Mouse (Mus musculus): Measurements from ENCODE around the gene Inpp5b. TPM values are rescaled to one million over a fixed set of nuclear protein-coding genes. Genes with fewer than 3 reads are reported as not detected.

Inpp5b gene
- polyA plus RNA-seq, 1 experiment from 2014 or later = 25.2 TPM

DNA sequence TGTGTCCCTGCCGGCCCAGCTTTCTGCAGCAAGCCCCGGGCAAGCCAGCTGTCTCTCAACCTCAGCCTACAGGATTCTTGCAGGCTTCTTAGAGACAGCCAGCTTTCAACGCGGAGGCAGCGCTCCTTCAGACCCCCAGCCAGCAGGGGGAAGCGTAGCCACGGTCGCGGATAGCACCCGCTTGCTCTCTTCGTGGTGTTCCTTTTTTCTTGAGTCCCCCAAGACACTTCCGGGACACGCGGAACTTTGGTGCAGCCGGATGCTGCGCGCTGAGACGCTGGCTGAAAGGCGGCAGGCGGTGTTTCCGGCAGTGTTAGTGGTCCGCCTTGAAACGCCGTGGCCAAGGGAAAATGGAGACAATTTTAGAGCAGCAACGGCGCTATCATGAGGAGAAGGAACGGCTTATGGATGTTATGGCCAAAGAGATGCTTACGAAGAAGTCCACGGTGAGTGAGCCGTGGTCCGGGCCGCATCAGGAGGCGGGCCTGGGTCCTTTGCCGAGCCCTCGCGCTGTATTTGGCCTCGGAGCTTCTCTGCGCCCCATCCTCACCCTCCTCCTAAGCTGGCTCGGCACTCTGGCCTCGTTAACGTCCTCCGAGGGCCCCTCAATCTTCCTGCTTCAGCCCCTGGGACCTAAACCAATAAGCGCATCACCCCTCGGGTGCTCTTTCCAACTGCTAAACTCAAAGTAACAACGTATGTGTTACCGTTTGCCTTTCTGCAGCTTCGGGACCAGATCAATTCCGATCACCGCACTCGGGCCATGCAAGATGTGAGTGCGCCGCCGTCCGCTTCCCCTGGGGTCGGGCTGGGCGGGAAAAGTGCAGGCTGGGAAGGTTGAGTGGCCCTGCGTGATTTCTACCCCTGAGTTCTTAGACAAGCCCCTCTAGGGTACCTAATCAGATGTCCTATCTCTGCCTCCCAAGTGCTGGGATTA, 26.8 kb upstream of the Inpp5b start, which contains the start of gene Sf3a3:
Gene Sf3a3, plus strand, starts transcription at position 232 of the 937 bp plus-strand sequence.
- Histone ChIP-seq H3K27ac (replicated peaks) (peak within 1 kb of the TSS; percentile 54), H3K9me3 (no peaks in the 10 kb centered on the region), H3K36me3 (peaks cover 36% of the 10 kb centered on the region), H3K4me1 (peaks cover 21% of the 10 kb centered on the region), H3K9ac (replicated peaks) (peak within 1 kb of the TSS; percentile 94), H3K27me3 (peaks cover 9% of the 10 kb centered on the region), H3K4me2 (replicated peaks) (peak within 1 kb of the TSS; percentile 98), H3K4me3 (peak within 1 kb of the TSS; percentile 93)
- under 1% methylated on average over 57 of the region's 57 CpGs for WGBS
- ATAC-seq (ENCODE audit: low FRiP score, low read depth) = peak; percentile 91

DNA sequence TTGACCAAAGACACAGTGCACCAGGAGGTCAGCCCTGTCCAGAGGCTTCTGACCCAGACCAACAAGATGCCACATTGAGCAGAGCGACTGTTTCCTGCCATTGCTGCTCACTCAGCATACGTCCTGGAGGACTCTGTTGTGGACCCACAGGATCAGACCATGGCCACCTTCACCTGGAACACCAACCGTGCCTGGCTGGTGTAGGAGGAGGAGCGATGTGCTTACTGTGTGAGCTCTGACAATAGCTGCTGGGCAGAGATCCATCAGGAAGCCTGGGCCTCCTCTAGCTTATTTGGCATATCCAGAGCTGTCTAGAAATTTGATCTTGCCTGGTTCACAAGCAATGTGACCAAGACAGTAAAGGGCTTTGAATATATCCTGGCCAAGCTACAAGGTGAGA, 22.5 kb upstream of the Inpp5b start:
- no peak overlapping the region for H3K9ac ChIP-seq (replicated peaks)
- ATAC-seq (ENCODE audit: low FRiP score, low read depth) = no peak
- peaks cover 76% of the 10 kb centered on the region for H3K36me3 ChIP-seq
- peaks cover 15% of the 10 kb centered on the region for H3K4me1 ChIP-seq
- H3K27me3 ChIP-seq = no peaks in the 10 kb centered on the region
- no peak overlapping the region for H3K4me3 ChIP-seq
- no peaks in the 10 kb centered on the region for H3K9me3 ChIP-seq
- WGBS = 94% methylated on average over 4 of the region's 4 CpGs
- H3K4me2 ChIP-seq (replicated peaks) = no peak overlapping the region
- no peak overlapping the region for H3K27ac ChIP-seq (replicated peaks)

DNA sequence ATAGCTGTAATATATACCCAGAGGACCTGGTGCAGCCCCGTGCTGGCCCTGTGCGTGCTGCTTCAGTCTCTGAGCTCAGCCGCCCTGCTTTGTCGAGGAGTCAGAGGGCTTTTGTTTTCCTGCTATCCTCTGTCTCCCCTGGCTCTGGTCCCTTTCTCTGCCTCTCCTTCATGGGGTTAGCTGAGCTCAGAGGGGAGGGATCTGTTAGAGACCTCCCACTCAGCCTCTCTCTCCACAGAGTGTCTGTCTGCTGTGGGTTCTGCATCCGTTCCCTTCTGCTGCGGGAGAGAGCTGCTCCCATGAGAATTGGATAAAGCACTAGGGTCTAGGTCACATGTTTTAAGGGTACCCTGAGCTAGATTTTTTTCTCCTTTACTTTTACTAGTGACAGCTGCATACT, 15.5 kb upstream of the Inpp5b start:
- no peak for ATAC-seq (ENCODE audit: low FRiP score, low read depth)
- H3K4me3 ChIP-seq = no peak overlapping the region
- 88% methylated on average over 6 of the region's 6 CpGs for WGBS
- no peak overlapping the region for H3K9ac ChIP-seq (replicated peaks)
- no peak overlapping the region for H3K27ac ChIP-seq (replicated peaks)
- no peak overlapping the region for H3K4me2 ChIP-seq (replicated peaks)
- H3K9me3 ChIP-seq = no peaks in the 10 kb centered on the region
- peaks cover 97% of the 10 kb centered on the region for H3K36me3 ChIP-seq
- no peaks in the 10 kb centered on the region for H3K27me3 ChIP-seq
- no peaks in the 10 kb centered on the region for H3K4me1 ChIP-seq

DNA sequence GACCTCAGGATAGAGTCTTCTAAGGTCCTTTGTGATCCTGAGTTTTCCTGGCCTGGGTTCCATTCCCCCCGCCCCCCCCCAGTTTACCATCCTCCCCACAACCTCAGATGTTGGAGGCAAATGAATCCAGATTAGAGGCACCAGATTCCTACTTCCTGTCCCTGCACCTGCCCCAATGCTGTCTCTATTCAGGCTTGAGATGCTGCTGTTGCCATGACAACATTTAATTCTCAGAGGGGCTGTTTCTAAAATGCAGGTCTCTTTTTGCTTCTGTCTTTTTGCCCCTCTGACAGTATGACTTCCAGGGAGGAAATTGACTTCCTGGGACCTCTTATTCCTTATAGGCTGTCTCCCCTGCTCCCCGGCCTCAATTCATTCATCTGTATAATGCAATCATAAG, 4.7 kb upstream of the Inpp5b start:
- Histone ChIP-seq H3K4me2 (replicated peaks) (no peak overlapping the region), H3K9ac (replicated peaks) (no peak overlapping the region), H3K4me1 (peaks cover under 1% of the 10 kb centered on the region), H3K36me3 (peaks cover 19% of the 10 kb centered on the region), H3K9me3 (no peaks in the 10 kb centered on the region), H3K27ac (replicated peaks) (no peak overlapping the region; the same call in 1 of the 2 replicates), H3K4me3 (no peak overlapping the region), H3K27me3 (no peaks in the 10 kb centered on the region)
- WGBS = 57% methylated on average over 2 of the region's 2 CpGs
- ATAC-seq (ENCODE audit: low FRiP score, low read depth) = no peak

DNA sequence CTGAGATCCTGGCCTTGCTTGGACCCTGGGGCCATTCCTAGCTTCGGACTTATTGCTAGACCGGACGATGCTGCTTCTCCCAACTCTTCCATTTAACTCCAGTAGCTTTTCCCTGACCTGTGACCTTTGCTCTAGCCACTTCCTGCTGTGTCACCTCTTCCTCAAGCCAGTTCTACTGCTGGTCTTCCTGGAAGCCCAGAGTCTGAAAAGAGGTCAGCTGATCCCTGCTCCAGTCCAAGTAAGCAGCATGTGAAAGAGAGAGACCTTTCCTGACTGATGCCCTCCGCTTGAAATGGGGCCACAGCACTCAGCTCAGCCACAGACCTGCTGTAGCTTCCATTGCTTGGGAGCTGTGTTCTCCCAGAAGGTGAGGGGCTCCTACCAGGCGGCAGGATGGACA, 4.2 kb upstream of the Inpp5b start:
- Histone ChIP-seq H3K36me3 (peaks cover 14% of the 10 kb centered on the region), H3K9me3 (no peaks in the 10 kb centered on the region), H3K4me1 (peaks cover 6% of the 10 kb centered on the region), H3K9ac (replicated peaks) (no peak overlapping the region), H3K4me3 (no peak overlapping the region), H3K27me3 (no peaks in the 10 kb centered on the region), H3K27ac (replicated peaks) (no peak overlapping the region), H3K4me2 (replicated peaks) (no peak overlapping the region)
- no peak for ATAC-seq (ENCODE audit: low FRiP score, low read depth)
- 71% methylated on average over 5 of the region's 5 CpGs for WGBS

DNA sequence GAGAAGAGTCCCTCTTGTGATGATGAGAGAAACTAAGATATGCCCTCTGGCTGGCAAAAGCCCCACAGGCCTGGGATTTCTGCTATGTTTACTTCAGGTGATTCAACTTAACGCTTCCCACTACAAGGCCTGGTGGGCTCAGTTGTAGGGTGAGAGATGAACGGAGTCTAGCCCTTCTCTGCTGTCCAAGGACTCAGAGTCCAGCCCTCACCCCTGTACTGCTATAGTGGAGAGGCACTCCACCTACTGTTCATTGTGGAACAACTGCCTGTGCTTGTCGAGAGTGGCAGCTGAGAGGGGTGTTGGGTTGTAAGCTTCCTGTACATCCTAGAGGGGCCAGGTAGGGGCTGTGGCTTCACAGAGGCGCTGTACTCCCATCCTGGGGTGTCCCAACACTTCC, 3.6 kb upstream of the Inpp5b start:
- no peak for ATAC-seq (ENCODE audit: low FRiP score, low read depth)
- Histone ChIP-seq H3K9ac (replicated peaks) (no peak overlapping the region), H3K9me3 (no peaks in the 10 kb centered on the region), H3K36me3 (peaks cover 9% of the 10 kb centered on the region), H3K4me1 (peaks cover 8% of the 10 kb centered on the region), H3K4me2 (replicated peaks) (no peak overlapping the region), H3K4me3 (no peak overlapping the region), H3K27me3 (no peaks in the 10 kb centered on the region), H3K27ac (replicated peaks) (no peak overlapping the region)
- WGBS = 55% methylated on average over 4 of the region's 4 CpGs

DNA sequence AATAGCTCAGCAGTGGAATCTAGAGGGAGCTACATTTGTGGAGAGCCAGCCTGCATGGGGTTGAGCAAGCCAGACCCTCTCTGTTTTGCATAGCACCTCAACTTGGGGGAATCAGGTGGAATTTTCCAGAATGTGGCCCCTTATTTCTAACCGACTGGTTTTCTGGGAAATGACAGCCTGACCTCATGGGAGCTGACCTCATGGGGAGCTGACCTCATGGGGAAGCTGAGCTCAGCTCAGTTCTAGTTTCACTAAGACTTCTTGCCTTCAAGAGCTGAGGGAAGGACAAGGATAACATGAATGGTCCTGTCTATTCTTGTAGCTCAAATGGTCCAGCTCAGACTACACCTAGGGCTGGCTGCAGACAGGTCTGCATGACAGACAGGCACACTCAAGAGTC, 2.9 kb upstream of the Inpp5b start:
- Histone ChIP-seq H3K4me1 (peaks cover 8% of the 10 kb centered on the region), H3K4me3 (no peak overlapping the region), H3K9me3 (no peaks in the 10 kb centered on the region), H3K9ac (replicated peaks) (no peak overlapping the region), H3K36me3 (0 out of 2 replicates have a peak, but pooled peaks cover under 1% of the 10 kb centered on the region), H3K27me3 (no peaks in the 10 kb centered on the region), H3K4me2 (replicated peaks) (no peak overlapping the region), H3K27ac (replicated peaks) (no peak overlapping the region)
- WGBS = 66% methylated on average over 1 of the region's 1 CpGs
- ATAC-seq (ENCODE audit: low FRiP score, low read depth) = no peak

DNA sequence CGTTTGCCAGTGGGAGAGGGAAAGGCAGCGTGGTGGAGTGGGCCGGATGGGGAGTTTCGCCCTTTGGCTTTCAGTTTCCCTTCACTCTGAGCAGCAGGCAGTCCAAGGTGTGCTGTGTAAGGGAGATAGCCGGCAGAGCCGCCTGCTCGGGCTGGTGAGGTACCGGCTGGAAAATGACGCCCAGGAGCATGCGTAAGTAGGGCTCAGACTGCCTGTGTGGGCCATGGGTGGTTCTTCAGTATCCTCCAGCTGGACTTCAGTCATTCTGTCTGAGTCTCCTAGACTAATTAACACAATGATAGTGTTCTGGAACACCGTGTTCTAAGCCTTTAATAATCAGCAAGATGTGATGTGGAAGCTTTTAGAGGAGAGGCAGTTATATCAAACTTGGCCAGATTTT, 1.2 kb downstream of the Inpp5b start:
- 86% methylated on average over 11 of the region's 11 CpGs for WGBS
- Histone ChIP-seq H3K9me3 (no peaks in the 10 kb centered on the region), H3K4me1 (peaks cover 8% of the 10 kb centered on the region), H3K27ac (replicated peaks) (no peak overlapping the region), H3K36me3 (peaks cover 8% of the 10 kb centered on the region), H3K4me2 (replicated peaks) (no peak overlapping the region), H3K9ac (replicated peaks) (no peak overlapping the region), H3K27me3 (no peaks in the 10 kb centered on the region), H3K4me3 (no peak overlapping the region)
- no peak for ATAC-seq (ENCODE audit: low FRiP score, low read depth)

DNA sequence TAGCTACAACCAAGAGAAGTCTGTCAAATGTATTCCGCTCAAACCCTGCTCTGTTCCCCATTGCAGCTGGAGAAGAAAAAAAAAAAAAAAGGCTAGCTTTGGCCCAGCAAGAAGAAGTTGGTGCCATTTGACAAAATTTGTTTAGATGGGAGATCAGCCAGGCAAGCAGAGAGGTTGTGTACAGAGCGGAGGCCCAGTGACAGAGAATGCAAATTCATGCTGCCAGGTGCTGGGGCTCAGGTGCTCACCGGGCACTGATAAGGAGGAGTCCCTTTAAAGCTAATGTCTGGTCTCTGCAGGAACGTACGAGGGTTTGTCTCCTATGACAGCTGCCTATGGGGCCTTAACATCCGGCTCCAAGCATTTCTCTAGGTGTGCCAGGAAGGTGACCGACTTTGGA, 4.9 kb downstream of the Inpp5b start:
- H3K4me1 ChIP-seq = peaks cover 13% of the 10 kb centered on the region
- H3K27me3 ChIP-seq = peaks cover 14% of the 10 kb centered on the region
- no peaks in the 10 kb centered on the region for H3K9me3 ChIP-seq
- no peak for ATAC-seq (ENCODE audit: low FRiP score, low read depth)
- H3K4me2 ChIP-seq (replicated peaks) = no peak overlapping the region
- H3K27ac ChIP-seq (replicated peaks) = no peak overlapping the region
- WGBS = 79% methylated on average over 7 of the region's 7 CpGs
- no peak overlapping the region for H3K9ac ChIP-seq (replicated peaks)
- H3K36me3 ChIP-seq = peaks cover 8% of the 10 kb centered on the region
- no peak overlapping the region for H3K4me3 ChIP-seq

DNA sequence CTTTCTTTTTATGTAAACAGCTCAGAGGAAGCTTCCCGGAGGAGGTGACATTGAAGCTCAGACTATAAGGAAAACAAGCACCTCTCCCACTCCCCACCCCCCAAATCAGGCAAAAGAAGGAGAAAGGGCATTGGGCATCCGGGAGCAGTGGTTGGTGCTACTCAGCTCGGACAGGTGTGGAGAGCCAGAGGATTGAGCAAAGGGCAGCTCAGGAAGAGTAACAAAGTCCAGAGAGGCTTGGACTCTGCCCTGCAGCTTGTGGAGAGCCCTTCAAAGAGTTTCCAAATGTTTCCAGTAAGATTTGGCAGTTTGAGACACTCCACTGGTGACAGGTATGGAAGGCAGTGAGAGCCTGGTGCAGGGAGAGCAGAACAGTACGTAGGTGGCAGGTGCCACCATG, 6.2 kb downstream of the Inpp5b start:
- Histone ChIP-seq H3K27ac (replicated peaks) (no peak overlapping the region), H3K4me1 (peaks cover 16% of the 10 kb centered on the region), H3K27me3 (peaks cover 14% of the 10 kb centered on the region), H3K4me3 (no peak overlapping the region), H3K36me3 (peaks cover 8% of the 10 kb centered on the region), H3K9ac (replicated peaks) (no peak overlapping the region), H3K4me2 (replicated peaks) (no peak overlapping the region), H3K9me3 (no peaks in the 10 kb centered on the region)
- 62% methylated on average over 4 of the region's 4 CpGs for WGBS
- no peak for ATAC-seq (ENCODE audit: low FRiP score, low read depth)

DNA sequence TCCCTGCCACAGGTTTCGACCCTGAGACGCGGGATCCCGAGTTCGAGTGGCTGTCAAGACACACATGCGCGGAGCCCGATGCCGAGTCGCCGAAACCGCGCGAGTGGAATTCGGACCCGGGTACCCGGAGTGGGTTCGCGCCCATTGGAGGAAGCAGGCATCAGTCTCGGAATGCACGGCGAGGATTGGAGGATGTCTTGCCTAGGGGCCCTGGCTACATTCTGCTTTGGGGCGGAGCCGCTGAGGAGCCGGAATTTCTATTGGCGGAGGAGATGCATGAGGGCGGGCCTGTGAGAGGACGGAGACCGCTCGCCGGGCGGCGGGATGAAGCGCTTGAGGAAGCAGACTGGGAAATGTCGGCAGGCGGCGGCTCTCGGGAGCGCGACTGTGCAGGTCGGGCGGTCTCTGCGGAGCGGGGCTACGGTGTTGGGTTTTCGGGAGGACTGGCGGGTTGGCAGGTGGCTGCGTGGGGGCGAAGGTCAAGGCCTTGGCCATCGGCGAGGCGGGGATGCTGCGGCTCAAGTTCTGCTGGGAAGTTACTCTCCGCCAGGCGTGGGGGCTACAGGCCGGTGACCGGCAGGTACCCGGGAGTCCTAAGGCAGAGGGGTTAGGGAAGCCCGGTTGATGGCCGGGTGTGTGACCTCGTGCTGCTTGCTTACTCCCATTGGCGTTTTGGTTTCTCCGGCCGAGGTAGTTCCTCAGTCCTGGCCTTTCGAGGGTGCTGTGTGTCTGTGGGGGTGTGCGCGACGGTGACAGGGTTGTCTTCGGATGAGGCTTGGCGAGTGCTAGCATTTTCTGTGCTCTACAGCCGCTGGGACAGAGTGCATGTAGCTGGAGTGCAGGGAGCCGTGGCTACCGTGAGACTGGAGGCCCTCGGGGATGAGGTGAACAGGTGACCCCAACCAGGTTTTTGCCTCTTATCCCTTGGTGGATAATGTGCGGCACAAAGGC, 9.9 kb downstream of the Inpp5b start:
- WGBS = under 1% methylated on average over 75 of the region's 75 CpGs
- H3K4me2 ChIP-seq (replicated peaks) = peak overlapping the region; percentile 92
- H3K4me1 ChIP-seq = peaks cover 16% of the 10 kb centered on the region
- peak overlapping the region; percentile 74 for H3K4me3 ChIP-seq
- H3K27me3 ChIP-seq = peaks cover 14% of the 10 kb centered on the region
- peak overlapping the region; percentile 77 for H3K9ac ChIP-seq (replicated peaks)
- no peak overlapping the region for H3K27ac ChIP-seq (replicated peaks)
- H3K9me3 ChIP-seq = no peaks in the 10 kb centered on the region
- peak; percentile 99 for ATAC-seq (ENCODE audit: low FRiP score, low read depth)
- H3K36me3 ChIP-seq = no peaks in the 10 kb centered on the region; the same call in 1 of the 2 replicates
